Mouse (Mus musculus): ENCODE results near the gene Spin1.
"Not testable (repeated sequence)": the region's sequence is repeated elsewhere in the genome, so short reads cannot be mapped to it uniquely, and the experiment has no call there.

Gene Spin1

GRCm38 (mm10) chr13:51095196-51095715 lies 5.4 kb upstream of the Spin1 start:
- DNase-seq = no peak

GRCm38 (mm10) chr13:51096644-51097043 lies 4.0 kb upstream of the Spin1 start:
- DNase-seq = no peak

- DNase-seq = no peak
Observed at GRCm38 (mm10) chr13:51099560-51100232, 984 bp upstream of the Spin1 start.

- DNase-seq = peak; percentile 58 to 68
Observed at GRCm38 (mm10) chr13:51101016-51101776, 516 bp downstream of the Spin1 start.

GRCm38 (mm10) chr13:51101777-51102132 lies 1.1 kb downstream of the Spin1 start:
- DNase-seq = no peak

- DNase-seq = no peak
Observed at GRCm38 (mm10) chr13:51103111-51103725, 2.5 kb downstream of the Spin1 start.

GRCm38 (mm10) chr13:51103861-51104650 lies 3.4 kb downstream of the Spin1 start:
- no peak for DNase-seq

- no peak for DNase-seq
Observed at GRCm38 (mm10) chr13:51105861-51106655, 5.4 kb downstream of the Spin1 start.

- DNase-seq = no peak
Observed at GRCm38 (mm10) chr13:51106816-51107215, 6.1 kb downstream of the Spin1 start.

- DNase-seq = no peak
Observed at GRCm38 (mm10) chr13:51109517-51109916, 8.8 kb downstream of the Spin1 start.

- DNase-seq = not testable (repeated sequence)
Observed at GRCm38 (mm10) chr13:51114398-51114797, 13.7 kb downstream of the Spin1 start.

GRCm38 (mm10) chr13:51115762-51116161 lies 15.1 kb downstream of the Spin1 start:
- DNase-seq = no peak

- DNase-seq = no peak
Observed at GRCm38 (mm10) chr13:51120734-51121133, 20.1 kb downstream of the Spin1 start.

GRCm38 (mm10) chr13:51121966-51122365 lies 21.3 kb downstream of the Spin1 start:
- DNase-seq = no peak

- no peak for DNase-seq
Observed at GRCm38 (mm10) chr13:51122771-51123170, 22.1 kb downstream of the Spin1 start.

GRCm38 (mm10) chr13:51125357-51125756 lies 24.7 kb downstream of the Spin1 start:
- DNase-seq = no peak

GRCm38 (mm10) chr13:51127906-51128305 lies 27.2 kb downstream of the Spin1 start:
- no peak for DNase-seq

GRCm38 (mm10) chr13:51128417-51128816 lies 27.7 kb downstream of the Spin1 start:
- no peak for DNase-seq

- DNase-seq = no peak
Observed at GRCm38 (mm10) chr13:51131179-51131578, 30.5 kb downstream of the Spin1 start.

- DNase-seq = no peak
Observed at GRCm38 (mm10) chr13:51136315-51136714, 35.6 kb downstream of the Spin1 start.

GRCm38 (mm10) chr13:51136996-51137701 lies 36.5 kb downstream of the Spin1 start:
- no peak for DNase-seq

- no peak for DNase-seq
Observed at GRCm38 (mm10) chr13:51137702-51138031, 37.0 kb downstream of the Spin1 start.

Measured in thymus, adult 18-20 months (tissue).